Mouse (Mus musculus) CH12.LX (cell line): ENCODE results near the gene Lpin1. TPM values are rescaled to one million over a fixed set of nuclear protein-coding genes. Genes with fewer than 3 reads are reported as not detected.

Experiments
- DNase-seq: peaks from one replicate; pipeline ENCODE4 v3.0.0-alpha.2; 2013; ENCODE audit errors: extremely low read depth
- H3K27ac ChIP-seq: 2 replicates; pipeline ENCODE4 v1.5.1; 2012; ENCODE audit warnings: low read depth, mild to moderate bottlenecking, control low read depth, moderate library complexity; ENCODE audit not compliant: insufficient read depth
- H3K27me3 ChIP-seq: replicated peaks from 2 replicates; pipeline ENCODE3; 2012; ENCODE audit warnings: inconsistent platforms
- H3K36me3 ChIP-seq, 2 experiments: replicated peaks in 1 of 2; 2 replicates each; pipeline versions ENCODE3 to v1.6.1; 2012; ENCODE audit warnings: inconsistent platforms in 1 of 2, low read length in 1 of 2, mild to moderate bottlenecking in 1 of 2, mixed read lengths in 1 of 2, moderate library complexity in 1 of 2; ENCODE audit not compliant: control insufficient read depth in 1 of 2, insufficient read depth in 1 of 2
- H3K4me1 ChIP-seq, 2 experiments: 2 replicates each; pipeline ENCODE4 v1.6.1; 2012; ENCODE audit warnings: inconsistent platforms in 1 of 2, moderate library complexity in 1 of 2; ENCODE audit not compliant: insufficient read depth in 2 of 2, control insufficient read depth in 1 of 2
- H3K4me2 ChIP-seq: 2 replicates; pipeline ENCODE4 v1.6.1; 2012; ENCODE audit warnings: low read depth, mild to moderate bottlenecking, control low read depth; ENCODE audit not compliant: poor library complexity, insufficient read depth, severe bottlenecking
- H3K4me3 ChIP-seq, 3 experiments: fragments of 150-350 bp in 1 of 3; sonication (generic) in 1 of 3; replicated peaks in 1 of 3; 2 replicates each; pipeline versions ENCODE3 to v1.5.1; 2011 to 2012; ENCODE audit warnings: low read depth in 2 of 3, low read length in 2 of 3, mild to moderate bottlenecking in 2 of 3, moderate library complexity in 2 of 3, control low read depth in 1 of 3, improper control_type of control experiment in 1 of 3, inconsistent platforms in 1 of 3, mixed read lengths in 1 of 3; ENCODE audit not compliant: poor library complexity in 1 of 3
- H3K79me2 ChIP-seq: replicated peaks from 2 replicates; pipeline ENCODE4 v1.6.1; 2012; ENCODE audit warnings: mild to moderate bottlenecking, moderate library complexity; ENCODE audit not compliant: control insufficient read depth, poor library complexity, insufficient read depth, severe bottlenecking; ENCODE audit errors: extremely low read depth
- H3K9ac ChIP-seq: 2 replicates; pipeline ENCODE4 v1.6.1; 2012; ENCODE audit warnings: low read depth, mild to moderate bottlenecking, control low read depth, moderate library complexity; ENCODE audit not compliant: insufficient read depth
- H3K9me3 ChIP-seq: replicated peaks from 2 replicates; pipeline ENCODE3; 2012; ENCODE audit warnings: low read length, inconsistent platforms, mixed read lengths
- BHLHE40 ChIP-seq: IDR thresholded peaks from 2 replicates; pipeline ENCODE4 v1.6.1; 2011; ENCODE audit warnings: mild to moderate bottlenecking, low read depth, low read length, improper control_type of control experiment
- CHD1 ChIP-seq: IDR thresholded peaks from 2 replicates; pipeline ENCODE4 v1.6.1; 2012; ENCODE audit warnings: low read depth, low read length, improper control_type of control experiment, inconsistent platforms
- CHD2 ChIP-seq: IDR thresholded peaks from 2 replicates; pipeline ENCODE4 v1.6.1; 2011; ENCODE audit warnings: low read length, improper control_type of control experiment
- CTCF ChIP-seq, 2 experiments: IDR thresholded peaks in 1 of 2; conservative IDR thresholded peaks in 1 of 2; 2 replicates each; pipeline ENCODE4 v1.5.1; 2011 to 2012; ENCODE audit warnings: low read depth in 2 of 2, low read length in 2 of 2, improper control_type of control experiment in 1 of 2, inconsistent platforms in 1 of 2, mild to moderate bottlenecking in 1 of 2, moderate library complexity in 1 of 2
- ELF1 ChIP-seq: IDR thresholded peaks from 2 replicates; pipeline ENCODE4 v1.6.1; 2014; ENCODE audit warnings: low read depth, mild to moderate bottlenecking, inconsistent platforms, low read length, improper control_type of control experiment
- HCFC1 ChIP-seq: IDR thresholded peaks from 2 replicates; pipeline ENCODE4 v1.6.1; 2012; ENCODE audit warnings: low read depth, mild to moderate bottlenecking, inconsistent platforms, low read length, improper control_type of control experiment
- IRF4 ChIP-seq: IDR thresholded peaks from 2 replicates; pipeline ENCODE4 v1.6.1; 2014; ENCODE audit warnings: low read depth, mild to moderate bottlenecking, inconsistent platforms, low read length, improper control_type of control experiment
- JUND ChIP-seq: conservative IDR thresholded peaks from 2 replicates; pipeline ENCODE4 v1.6.1; 2011; ENCODE audit warnings: low read depth, low read length, improper control_type of control experiment
- MAFK ChIP-seq: IDR thresholded peaks from 2 replicates; pipeline ENCODE4 v1.6.1; 2011; ENCODE audit warnings: low read length, improper control_type of control experiment; ENCODE audit not compliant: insufficient replicate concordance
- MAZ ChIP-seq: IDR thresholded peaks from 2 replicates; pipeline ENCODE4 v1.6.1; 2012; ENCODE audit warnings: low read depth, mild to moderate bottlenecking, inconsistent platforms, low read length, improper control_type of control experiment, moderate library complexity
- MEF2A ChIP-seq: IDR thresholded peaks from 2 replicates; pipeline ENCODE4 v1.6.1; 2014; ENCODE audit warnings: low read depth, mild to moderate bottlenecking, inconsistent platforms, low read length, improper control_type of control experiment, borderline replicate concordance
- MXI1 ChIP-seq: IDR thresholded peaks from 2 replicates; pipeline ENCODE4 v1.6.1; 2011; ENCODE audit warnings: mild to moderate bottlenecking, low read depth, low read length, improper control_type of control experiment
- MYC ChIP-seq: IDR thresholded peaks from 2 replicates; pipeline ENCODE4 v1.6.1; 2011; ENCODE audit warnings: low read depth, mild to moderate bottlenecking, improper control_type of control experiment, low read length
- NELFE ChIP-seq: IDR thresholded peaks from 2 replicates; pipeline ENCODE4 v1.6.1; 2011; ENCODE audit warnings: low read depth, low read length, improper control_type of control experiment
- NRF1 ChIP-seq: IDR thresholded peaks from 2 replicates; pipeline ENCODE4 v1.6.1; 2014; ENCODE audit warnings: low read depth, mild to moderate bottlenecking, inconsistent platforms, low read length, improper control_type of control experiment, moderate library complexity
- PAX5 ChIP-seq: IDR thresholded peaks from 2 replicates; pipeline ENCODE4 v1.6.1; 2012; ENCODE audit warnings: low read length, inconsistent platforms, mixed read lengths
- POLR2A ChIP-seq: IDR thresholded peaks from 2 replicates; pipeline ENCODE4 v1.6.1; 2011; ENCODE audit warnings: low read depth, mild to moderate bottlenecking, improper control_type of control experiment, low read length
- POLR2AphosphoS2 ChIP-seq: IDR thresholded peaks from 2 replicates; pipeline ENCODE4 v1.6.1; 2011; ENCODE audit warnings: low read depth, low read length, improper control_type of control experiment
- RAD21 ChIP-seq: IDR thresholded peaks from 2 replicates; pipeline ENCODE4 v1.6.1; 2011; ENCODE audit warnings: low read depth, mild to moderate bottlenecking, low read length, improper control_type of control experiment, moderate library complexity
- RCOR1 ChIP-seq: conservative IDR thresholded peaks from 2 replicates; pipeline ENCODE4 v1.6.1; 2012; ENCODE audit warnings: low read depth, mild to moderate bottlenecking, inconsistent platforms, low read length, improper control_type of control experiment
- TBP ChIP-seq: conservative IDR thresholded peaks from 2 replicates; pipeline ENCODE4 v1.6.1; 2011; ENCODE audit warnings: low read depth, low read length, improper control_type of control experiment
- TCF12 ChIP-seq: IDR thresholded peaks from 2 replicates; pipeline ENCODE4 v1.6.1; 2014; ENCODE audit warnings: low read depth, mild to moderate bottlenecking, inconsistent platforms, low read length, improper control_type of control experiment
- USF1 ChIP-seq: IDR thresholded peaks from 2 replicates; pipeline ENCODE4 v1.6.1; 2014; ENCODE audit warnings: low read depth, mild to moderate bottlenecking, inconsistent platforms, low read length, improper control_type of control experiment
- USF2 ChIP-seq: conservative IDR thresholded peaks from 2 replicates; pipeline ENCODE4 v1.6.1; 2011; ENCODE audit warnings: low read depth, low read length, improper control_type of control experiment
- ZKSCAN1 ChIP-seq: IDR thresholded peaks from 2 replicates; pipeline ENCODE4 v1.6.1; 2012; ENCODE audit warnings: low read depth, inconsistent platforms, low read length, improper control_type of control experiment, borderline replicate concordance
- ZNF384 ChIP-seq: IDR thresholded peaks from 2 replicates; pipeline ENCODE4 v1.6.1; 2012; ENCODE audit warnings: low read depth, low read length, improper control_type of control experiment, inconsistent platforms
- dilution Hi-C: fragments of 300-500 bp; cut with MboI; formaldehyde crosslinking; loops from 2 replicates; pipeline ENCODE4 v1.14.3; 2020; ENCODE audit warnings: low sequenced_read_pairs; ENCODE audit not compliant: extremely low pct_unique_long_range_greater_than_20kb, extremely low pct_ligation_motif_present
- in situ Hi-C: fragments of 300-500 bp; cut with MboI; formaldehyde crosslinking; loops from 3 replicates; pipeline ENCODE4 v1.14.3; 2019; ENCODE audit warnings: low sequenced_read_pairs, low pct_ligation_motif_present, low pct_unique_long_range_greater_than_20kb, mixed read lengths
- polyA plus RNA-seq: library from polyadenylated mRNA; unstranded; fragments of >175 nt; gene quantifications from 2 replicates; pipeline ENCODE4 v1.2.1, GENCODE M21; 2012; ENCODE audit warnings: low read depth; ENCODE audit not compliant: insufficient read length
- total RNA-seq, 2 experiments: library from RNA; depleted of rRNA; stranded (reverse); fragments of 300-350 nt in 1 of 2; fragments of >200 nt in 1 of 2; gene quantifications; 2 replicates each; pipeline ENCODE4 v1.2.3; 2012 to 2014

Gene Lpin1
- total and polyA plus RNA-seq, 3 experiments = 6.1 to 7.5 (median 6.7) TPM

DNA sequence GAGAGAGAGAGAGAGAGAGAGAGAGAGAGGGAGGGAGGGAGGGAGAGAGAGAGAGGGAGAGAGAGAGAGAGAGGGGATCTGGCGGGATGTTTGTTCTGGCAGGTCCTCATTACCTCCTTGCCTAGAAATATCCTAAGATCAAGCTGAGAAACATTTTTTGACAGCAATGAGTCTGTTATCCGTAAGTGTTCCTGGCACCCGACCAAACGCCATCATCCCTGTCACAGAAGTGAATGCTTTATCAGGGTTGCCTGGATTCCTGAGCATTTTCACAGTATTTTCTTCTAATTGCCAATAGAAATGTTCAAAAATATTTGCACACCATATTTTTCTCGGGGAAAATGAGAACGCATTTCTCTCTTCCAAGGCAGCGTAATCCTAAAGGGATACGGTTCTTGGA is 56.6 kb downstream of the Lpin1 start:
- TF ChIP-seq MEF2A (no peak), CHD2 (no peak), RCOR1 (no peak), USF2 (no peak), POLR2A (no peak)

DNA sequence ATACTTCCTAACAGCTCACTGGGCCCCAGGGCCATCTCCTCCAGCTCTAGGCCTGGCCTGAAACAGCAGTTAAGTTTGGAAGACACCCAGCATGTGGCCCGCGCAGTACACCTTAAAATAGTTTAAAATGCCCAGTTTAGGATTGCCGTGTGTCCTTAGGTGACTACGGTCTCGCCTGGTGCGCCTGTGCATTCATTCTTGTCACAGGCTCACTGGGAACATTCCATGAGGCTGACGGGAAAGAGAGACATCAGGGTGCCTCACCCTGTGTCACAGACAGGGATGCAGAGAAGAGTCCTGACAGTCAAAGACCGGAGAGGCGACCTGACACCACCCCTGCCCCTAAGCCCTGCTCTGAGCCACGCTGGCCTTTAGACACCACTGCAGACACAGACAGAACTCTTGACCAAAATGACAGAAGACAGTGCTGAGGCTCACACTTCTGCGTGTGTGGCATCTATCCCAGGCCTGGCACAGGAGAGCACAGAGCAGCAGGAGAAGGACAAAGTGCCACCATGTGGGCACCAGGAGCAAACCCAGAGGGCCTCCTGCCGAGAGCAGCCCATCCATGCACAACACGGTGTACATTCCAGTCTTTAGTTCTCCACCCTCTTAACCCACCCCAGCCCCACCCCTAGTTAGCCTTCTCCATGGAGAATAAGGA is 58.5 kb downstream of the Lpin1 start:
- H3K36me3 ChIP-seq = peaks cover 34 to 90% of the 10 kb centered on the region in 2 experiments
- H3K9ac ChIP-seq = no peak overlapping the region
- H3K4me3 ChIP-seq = no peak overlapping the region
- in situ Hi-C loops = no loop called here
- no peak for DNase-seq
- no peak overlapping the region for H3K4me2 ChIP-seq
- no peaks in the 10 kb centered on the region for H3K27me3 ChIP-seq
- H3K4me1 ChIP-seq = peaks cover 17 to 32% of the 10 kb centered on the region in 2 experiments
- no peaks in the 10 kb centered on the region for H3K9me3 ChIP-seq
- H3K27ac ChIP-seq = no peak overlapping the region
- H3K79me2 ChIP-seq = no peaks in the 10 kb centered on the region
- dilution Hi-C loops = no loop called here
- TF ChIP-seq POLR2AphosphoS2 (no peak), CTCF (conservative IDR thresholded peaks at IDR 0.05 in 1 of 2, IDR thresholded peaks at IDR 0.05 in 1 of 2; ENCODE audit: low read depth in 2 of 2, low read length in 2 of 2) (no peak), BHLHE40 (no peak), JUND (no peak), HCFC1 (no peak), POLR2A (no peak), IRF4 (no peak), USF1 (no peak), CHD1 (no peak)

More for the DNA sequence above, 56.6 kb downstream of the Lpin1 start:
- H3K27me3 ChIP-seq = no peaks in the 10 kb centered on the region
- H3K27ac ChIP-seq = no peak overlapping the region
- H3K4me2 ChIP-seq = no peak overlapping the region
- H3K79me2 ChIP-seq = no peaks in the 10 kb centered on the region
- peaks cover 17 to 35% of the 10 kb centered on the region in 2 experiments for H3K4me1 ChIP-seq
- no peak overlapping the region for H3K9ac ChIP-seq
- dilution Hi-C loops = no loop called here
- no peaks in the 10 kb centered on the region for H3K9me3 ChIP-seq
- peaks cover 32 to 88% of the 10 kb centered on the region in 2 experiments for H3K36me3 ChIP-seq
- no peak overlapping the region for H3K4me3 ChIP-seq
- in situ Hi-C loops = no loop called here
- no peak for DNase-seq

GRCm38 (mm10) chr12:16550983-16551454 is 59.7 kb downstream of the Lpin1 start:
- Histone ChIP-seq H3K27ac (no peak overlapping the region), H3K4me1 (peaks cover 10 to 19% of the 10 kb centered on the region in 2 experiments), H3K9me3 (no peaks in the 10 kb centered on the region), H3K79me2 (no peaks in the 10 kb centered on the region), H3K4me2 (no peak overlapping the region), H3K4me3 (no peak overlapping the region), H3K27me3 (no peaks in the 10 kb centered on the region), H3K9ac (no peak overlapping the region), H3K36me3 (peaks cover 39 to 90% of the 10 kb centered on the region in 2 experiments)
- in situ Hi-C loops (no loop called here), dilution Hi-C loops (no loop called here)
- no peak for DNase-seq
- no peak for TF ChIP-seq ELF1
- no peak for TF ChIP-seq CTCF (conservative IDR thresholded peaks at IDR 0.05 in 1 of 2, IDR thresholded peaks at IDR 0.05 in 1 of 2; ENCODE audit: low read depth in 2 of 2, low read length in 2 of 2)
- TF ChIP-seq MAFK = no peak
- no peak for TF ChIP-seq BHLHE40
- TF ChIP-seq TBP = no peak
- TF ChIP-seq ZKSCAN1 = no peak
- no peak for TF ChIP-seq CHD1
- TF ChIP-seq IRF4 = no peak
- TF ChIP-seq PAX5 = no peak
- no peak for TF ChIP-seq RAD21
- TF ChIP-seq MXI1 = no peak
- TF ChIP-seq MAZ = no peak
- TF ChIP-seq MYC = no peak
- TF ChIP-seq NELFE = no peak
- TF ChIP-seq TCF12 = no peak
- no peak for TF ChIP-seq HCFC1
- no peak for TF ChIP-seq NRF1
- TF ChIP-seq CHD2 = no peak
- no peak for TF ChIP-seq ZNF384
